Mouse (Mus musculus) lung, adult 2 months (tissue): ENCODE results near the gene Ablim2.

Source experiments
- CTCF ChIP-seq: fragments of 200-500 bp; IDR thresholded peaks from 2 replicates; pipeline ENCODE4 v1.5.1; 2011; ENCODE audit warnings: mild to moderate bottlenecking, low read length, control low read depth; ENCODE audit not compliant: insufficient read depth
- POLR2A ChIP-seq: fragments of 200-500 bp; IDR thresholded peaks from 2 replicates; pipeline ENCODE4 v1.6.1; 2011; ENCODE audit warnings: low read depth, mild to moderate bottlenecking, control low read depth, low read length, borderline replicate concordance; ENCODE audit errors: extremely low read depth

DNA sequence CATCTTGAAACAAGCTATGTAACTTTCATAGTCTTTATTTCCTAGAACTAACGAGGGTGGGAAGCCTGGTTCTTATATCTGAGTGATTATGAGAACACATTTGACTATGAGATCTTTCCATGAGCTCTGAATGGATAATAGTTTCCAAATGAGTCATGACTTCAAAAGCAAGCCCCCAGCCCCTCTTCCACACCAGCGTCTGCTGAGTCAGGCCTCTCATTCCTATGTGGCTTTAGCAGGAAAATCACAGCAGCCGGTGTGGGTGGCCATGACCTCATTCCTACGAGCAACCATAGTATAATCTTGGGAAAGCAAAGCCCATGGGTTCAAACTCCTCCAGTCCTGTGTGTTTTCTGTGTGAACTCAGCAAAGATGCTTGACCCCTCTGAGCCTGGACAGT, 112.3 kb downstream of the Ablim2 start:
- TF ChIP-seq CTCF (no peak), POLR2A (no peak)
